Mouse (Mus musculus) testis, postnatal 10 days (tissue): ENCODE measurements around the gene Dcdc2a.

Experiments used
- DNase-seq: peaks from one replicate; pipeline ENCODE4 v3.0.0; 2021; ENCODE audit warnings: low spot score

The Dcdc2a gene

DNA sequence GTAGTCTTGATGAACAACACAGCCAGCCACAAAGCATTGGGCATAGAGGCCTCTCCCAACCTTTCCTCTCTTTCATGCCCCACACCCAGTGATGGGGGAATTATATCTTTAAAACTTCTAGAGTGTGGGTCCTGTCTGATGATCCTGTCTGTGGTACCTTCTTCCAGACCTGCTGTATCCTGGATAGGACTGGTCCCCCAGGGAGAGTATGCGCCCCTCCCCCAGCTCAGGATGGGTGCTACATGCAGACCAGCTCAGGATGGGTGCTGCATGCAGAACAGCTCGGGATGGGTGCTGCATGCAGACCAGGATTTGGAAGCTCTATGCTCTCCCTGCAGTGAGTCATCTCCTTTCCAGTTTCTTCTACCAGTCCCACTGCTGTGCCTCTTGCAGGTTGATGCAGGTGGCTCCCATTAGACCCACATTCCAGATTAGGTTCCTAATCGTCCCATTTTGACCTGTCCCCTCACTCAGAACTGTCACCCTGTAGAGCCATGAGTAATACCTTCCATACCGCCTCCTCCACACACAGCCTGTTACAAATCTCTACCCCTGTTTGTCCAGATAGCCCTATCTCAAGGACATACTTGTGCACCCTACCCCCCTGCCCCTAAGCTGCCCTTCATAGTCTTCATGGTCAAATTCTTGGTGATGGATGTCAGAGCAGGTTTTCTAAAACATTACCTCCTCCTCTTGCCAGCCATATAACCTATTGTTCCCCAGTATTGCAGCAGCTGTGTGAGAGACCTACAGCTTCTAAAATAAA lies 122.6 kb downstream of the Dcdc2a start:
- no peak for DNase-seq

GRCm38 (mm10) chr13:25186436-25187325 lies 130.9 kb downstream of the Dcdc2a start:
- DNase-seq, result no peak

DNA sequence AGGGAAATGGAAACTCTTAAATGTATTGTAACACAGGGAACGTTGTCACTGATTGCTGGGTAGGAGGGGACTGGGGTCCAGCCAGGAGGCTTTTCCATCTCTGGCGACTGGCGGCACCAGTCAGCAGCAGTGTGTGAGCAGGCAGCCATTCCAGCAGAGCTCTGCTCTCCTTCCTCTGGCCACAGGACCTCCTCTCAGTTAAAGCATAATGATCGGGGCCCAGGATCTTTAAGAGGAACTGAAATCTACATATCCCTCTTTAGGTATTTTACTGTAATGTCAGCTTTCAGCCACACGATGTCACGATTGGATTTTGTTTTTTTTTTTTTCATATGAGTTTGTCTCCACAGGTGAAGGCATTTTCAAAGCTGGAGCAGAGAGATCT lies 131.5 kb downstream of the Dcdc2a start:
- DNase-seq, result no peak

DNA sequence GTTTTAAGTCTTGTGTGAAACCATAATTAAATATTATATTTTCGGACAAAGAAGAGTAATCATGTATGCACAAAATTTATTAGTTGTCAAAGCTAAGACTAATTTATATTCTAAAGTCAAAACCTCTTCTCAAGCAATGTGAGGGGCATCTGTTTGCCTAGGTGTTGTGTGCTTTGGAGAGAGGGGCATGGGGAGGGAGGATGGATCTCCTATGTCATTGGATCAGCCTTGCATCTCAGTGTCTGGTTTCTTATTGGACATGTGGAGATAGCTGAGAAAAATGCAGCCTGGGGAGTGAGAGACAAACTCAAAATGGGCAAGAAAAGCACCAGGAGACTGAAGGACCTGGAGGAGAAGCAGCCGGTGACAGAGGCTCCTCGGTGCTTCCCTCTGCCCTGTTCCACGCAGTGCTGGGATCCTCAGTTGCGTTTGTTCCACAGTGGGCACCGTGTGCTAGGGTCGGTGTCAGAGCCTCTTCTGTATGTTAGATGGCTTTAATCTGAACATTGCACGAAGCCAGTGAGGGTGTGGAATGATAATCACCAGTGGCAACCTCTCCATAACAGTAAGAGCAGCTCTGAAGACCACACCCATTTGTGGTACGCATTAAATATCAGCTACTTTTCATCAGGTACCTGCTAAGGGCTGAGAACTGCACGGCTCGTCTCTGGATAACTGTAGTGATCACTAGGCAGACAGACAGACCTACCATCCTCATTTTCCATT lies 133.8 kb downstream of the Dcdc2a start:
- DNase-seq, result no peak

GRCm38 (mm10) chr13:25190218-25190617 lies 134.4 kb downstream of the Dcdc2a start:
- no peak for DNase-seq

DNA sequence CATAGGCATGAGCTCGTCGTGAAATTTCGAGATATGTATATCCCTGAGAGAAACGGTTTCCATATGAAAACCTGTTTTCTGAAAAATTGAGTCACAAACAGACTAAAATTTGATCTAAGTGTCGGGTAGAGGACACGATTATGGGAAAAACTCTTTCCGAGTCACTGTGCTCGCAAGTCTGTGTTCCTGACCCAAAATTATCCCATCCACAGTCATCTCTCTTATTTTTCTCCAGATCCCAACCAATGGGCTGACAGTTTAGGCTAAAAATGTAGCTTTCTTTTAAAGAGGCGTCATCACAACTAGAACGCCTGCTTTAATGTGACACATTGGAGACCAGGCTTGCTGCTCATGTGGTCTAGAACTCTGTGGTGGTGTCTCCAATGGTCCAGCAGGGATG lies 139.9 kb downstream of the Dcdc2a start:
- DNase-seq, result no peak

DNA sequence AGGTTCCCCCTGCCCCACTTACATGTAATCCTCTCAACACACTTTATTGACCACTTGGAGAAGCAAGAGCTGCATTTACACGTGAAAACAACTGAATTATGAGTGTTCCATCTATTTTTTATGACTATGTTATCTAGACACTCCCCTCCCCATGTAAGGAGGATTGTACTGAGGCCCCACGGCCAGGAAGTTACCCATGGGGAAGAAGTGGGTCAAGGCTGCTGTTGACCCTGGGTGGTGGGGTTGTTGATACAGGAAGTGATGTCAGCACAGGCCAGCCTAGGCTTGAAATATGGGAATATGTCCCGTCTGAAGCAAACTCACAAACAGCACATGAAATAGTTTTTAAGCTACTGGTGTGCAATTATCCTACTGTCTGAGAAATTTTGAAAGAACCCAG lies 144.1 kb downstream of the Dcdc2a start:
- no peak for DNase-seq

DNA sequence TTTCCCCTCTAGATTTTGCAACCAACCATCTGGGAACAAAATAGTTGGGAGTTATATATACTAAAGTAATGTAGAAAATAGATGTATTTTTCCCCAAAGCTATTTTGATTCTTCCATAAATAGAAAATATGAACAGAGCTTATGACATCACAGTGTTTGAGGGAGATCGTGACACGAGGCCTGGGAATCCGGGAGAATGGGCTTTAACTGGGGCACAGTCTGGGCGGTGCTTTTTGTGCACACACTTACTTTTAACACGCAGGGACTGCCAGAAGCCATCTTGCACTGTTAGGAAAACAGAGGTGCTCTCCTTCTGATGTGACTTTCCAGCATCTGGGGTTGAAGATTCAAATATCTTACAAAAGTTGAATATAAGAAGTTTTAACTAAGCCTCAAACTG lies 151.1 kb downstream of the Dcdc2a start:
- no peak for DNase-seq

- DNase-seq, result no peak
These were observed 162.6 kb downstream of the Dcdc2a start for GRCm38 (mm10) chr13:25218394-25218793.

DNA sequence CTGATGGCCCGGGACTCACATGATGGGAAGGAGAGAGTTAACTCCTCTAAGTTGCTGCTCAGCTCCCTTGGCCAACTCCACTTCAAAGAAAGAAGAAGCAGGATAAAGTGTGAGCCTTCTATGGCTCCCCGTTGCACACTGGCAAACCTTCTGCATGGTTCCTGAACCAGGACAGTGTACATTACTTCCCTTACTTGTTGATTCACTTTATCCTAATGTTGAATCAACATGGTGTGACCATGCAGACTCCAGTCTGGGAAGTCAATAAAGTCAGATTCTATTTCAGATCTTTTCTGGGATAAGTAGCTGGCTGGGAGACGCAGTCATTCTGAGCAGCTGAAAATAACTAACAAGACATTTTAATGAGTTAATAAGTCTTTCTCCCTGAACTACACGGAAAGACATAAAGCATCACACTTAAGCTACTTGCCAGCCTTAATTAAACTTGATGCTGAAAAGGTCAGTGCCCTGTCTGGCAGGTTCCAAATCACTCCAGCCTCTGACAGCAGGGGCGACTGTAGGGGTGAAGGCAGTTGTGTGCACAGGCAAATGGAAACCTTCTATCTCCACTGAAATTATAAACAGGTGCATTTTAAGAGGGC lies 164.5 kb downstream of the Dcdc2a start:
- DNase-seq, result no peak

GRCm38 (mm10) chr13:25251893-25252292 lies 196.1 kb downstream of the Dcdc2a start:
- no peak for DNase-seq

- DNase-seq, result no peak
These were observed 198.9 kb downstream of the Dcdc2a start for GRCm38 (mm10) chr13:25254478-25255263.

GRCm38 (mm10) chr13:25257608-25258007 lies 201.8 kb downstream of the Dcdc2a start:
- DNase-seq, result no peak
